Mouse (Mus musculus): Measurements from ENCODE around the gene Fyb.

The Fyb gene

DNA sequence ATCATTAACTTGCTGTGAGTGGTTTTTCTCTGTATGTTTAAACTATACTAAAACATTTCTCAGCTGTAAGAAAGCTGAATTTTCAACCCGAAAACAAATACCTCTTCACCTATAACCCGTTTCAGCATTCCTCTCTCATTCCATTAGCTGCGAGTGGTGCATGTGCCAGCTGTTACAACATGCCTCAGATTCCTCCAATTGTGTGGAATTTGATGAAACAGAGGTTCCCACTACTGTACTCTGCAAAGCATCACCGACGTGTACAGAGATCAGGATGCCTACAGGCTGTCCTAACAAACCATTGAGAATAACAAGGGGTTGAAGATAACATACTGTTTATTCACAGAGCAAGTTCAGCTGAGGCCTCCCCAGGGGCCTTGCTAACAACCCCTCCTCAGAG lies 143.4 kb downstream of the Fyb start:
- no peak for DNase-seq

DNA sequence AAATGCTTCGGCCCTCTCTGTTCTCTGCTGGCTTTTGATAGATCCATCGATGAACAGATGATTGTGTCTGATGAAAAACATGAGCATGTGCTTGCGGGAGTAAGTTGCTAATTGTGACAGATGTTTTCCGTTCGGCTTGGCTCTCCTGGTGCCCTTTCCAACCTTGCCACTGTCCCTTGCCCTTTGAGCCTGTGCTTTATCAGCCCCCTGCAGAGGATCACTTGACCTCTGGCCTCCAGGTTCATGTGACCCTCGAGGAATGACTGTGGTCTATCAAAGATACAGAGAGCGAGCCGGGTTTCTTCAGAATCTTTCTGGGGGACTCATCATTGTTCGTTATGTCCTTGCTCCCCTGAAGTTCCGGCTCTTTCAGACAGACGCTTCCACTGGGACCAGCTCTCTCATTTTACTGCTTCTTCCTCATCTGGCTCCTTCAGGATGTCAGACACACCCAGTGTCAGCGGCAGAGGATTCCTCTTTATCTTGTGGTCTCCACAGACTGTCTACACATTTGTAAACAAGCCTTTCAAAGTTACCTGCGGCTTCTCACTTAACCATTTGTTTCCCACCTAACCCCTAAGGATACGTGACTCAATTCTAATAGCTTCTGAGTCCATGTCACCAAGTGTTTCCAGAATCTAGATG lies 146.3 kb downstream of the Fyb start:
- no peak for DNase-seq

DNA sequence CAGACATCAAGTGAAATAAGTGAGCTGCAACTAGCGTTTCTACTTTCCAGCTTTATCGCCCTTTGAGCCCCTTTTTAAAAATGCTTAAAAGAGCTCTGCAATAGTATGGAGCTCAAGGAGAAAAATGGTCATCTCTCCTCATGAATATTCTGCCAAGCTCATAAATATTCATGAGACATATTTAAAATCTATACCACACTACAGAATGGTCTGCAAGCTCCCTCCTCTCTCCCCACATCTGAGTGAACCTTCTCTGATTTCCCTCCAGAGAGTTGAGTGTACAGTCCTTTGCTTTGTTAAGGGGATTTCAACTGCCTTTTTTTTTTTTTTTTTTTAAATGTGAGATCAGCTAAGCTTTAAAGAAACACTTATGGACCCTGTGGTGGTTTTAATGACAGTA lies 155.8 kb downstream of the Fyb start:
- DNase-seq: no peak

DNA sequence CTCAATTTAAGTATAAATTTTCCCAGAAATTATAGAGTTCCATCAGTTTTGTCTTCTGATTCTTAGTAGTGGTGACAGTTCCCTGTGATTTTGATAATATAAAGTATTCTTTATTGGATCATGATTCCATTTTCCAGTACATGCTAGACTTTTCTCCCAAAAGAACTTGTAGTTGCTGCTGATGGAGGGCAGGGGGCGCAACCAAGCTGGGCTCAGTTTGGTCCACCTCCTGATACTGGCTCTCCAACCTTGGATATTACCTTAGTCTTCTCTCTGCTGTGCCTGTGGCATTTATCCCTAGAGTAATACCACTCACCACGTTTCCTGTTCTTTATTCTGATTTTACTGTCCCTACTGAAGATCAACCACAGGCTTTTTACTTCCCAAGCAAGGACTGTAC lies 179.5 kb downstream of the Fyb start:
- peak in 1 of 2 experiments; percentile 26 for DNase-seq

DNA sequence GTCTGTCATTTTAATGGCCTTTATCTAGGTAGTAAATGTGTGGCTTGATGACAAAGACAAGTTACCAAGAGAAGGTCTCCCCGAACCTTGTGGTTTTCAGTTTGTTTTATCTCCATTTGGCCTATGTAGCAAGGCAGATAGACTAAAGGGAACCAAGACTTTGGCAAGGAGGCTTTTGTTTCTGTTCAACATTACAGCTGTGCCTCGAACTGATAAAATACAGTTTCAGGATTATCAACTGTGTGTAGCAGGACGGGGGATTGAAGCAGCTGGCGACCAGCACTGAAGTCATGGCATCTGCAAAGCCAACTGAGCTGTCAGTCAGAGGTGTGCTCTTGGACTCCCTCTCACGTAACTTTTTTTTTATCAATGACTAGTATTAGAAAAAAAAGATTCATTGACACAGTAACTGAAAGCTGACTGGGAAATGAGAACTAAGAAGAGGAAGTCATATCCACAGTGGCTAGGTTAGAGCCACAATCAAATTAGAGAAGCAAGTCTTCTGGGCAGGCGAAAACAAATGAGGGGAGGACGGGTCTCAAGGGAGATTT lies 182.8 kb downstream of the Fyb start:
- no peak for DNase-seq

DNA sequence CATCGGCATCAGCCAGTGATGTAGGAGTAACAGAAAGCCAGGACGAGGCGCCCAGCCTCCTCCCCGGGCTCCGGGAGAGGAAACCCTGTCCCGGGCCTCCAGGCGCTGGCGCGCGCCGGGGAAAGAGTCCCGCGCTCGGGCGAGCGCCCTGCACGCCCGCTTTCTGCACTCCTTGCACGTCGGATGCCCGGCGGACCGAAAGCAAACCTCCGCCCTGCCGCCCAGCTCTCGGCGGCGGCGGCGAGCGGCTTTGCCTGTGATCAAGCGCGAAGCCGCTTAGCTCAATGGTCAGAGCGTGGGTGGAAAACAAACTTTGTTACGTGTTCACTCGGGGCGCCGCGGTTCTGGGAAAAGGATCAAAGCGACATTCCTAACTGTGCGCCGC lies 184.9 kb downstream of the Fyb start:
- DNase-seq: peak; percentile 65 to 69

DNA sequence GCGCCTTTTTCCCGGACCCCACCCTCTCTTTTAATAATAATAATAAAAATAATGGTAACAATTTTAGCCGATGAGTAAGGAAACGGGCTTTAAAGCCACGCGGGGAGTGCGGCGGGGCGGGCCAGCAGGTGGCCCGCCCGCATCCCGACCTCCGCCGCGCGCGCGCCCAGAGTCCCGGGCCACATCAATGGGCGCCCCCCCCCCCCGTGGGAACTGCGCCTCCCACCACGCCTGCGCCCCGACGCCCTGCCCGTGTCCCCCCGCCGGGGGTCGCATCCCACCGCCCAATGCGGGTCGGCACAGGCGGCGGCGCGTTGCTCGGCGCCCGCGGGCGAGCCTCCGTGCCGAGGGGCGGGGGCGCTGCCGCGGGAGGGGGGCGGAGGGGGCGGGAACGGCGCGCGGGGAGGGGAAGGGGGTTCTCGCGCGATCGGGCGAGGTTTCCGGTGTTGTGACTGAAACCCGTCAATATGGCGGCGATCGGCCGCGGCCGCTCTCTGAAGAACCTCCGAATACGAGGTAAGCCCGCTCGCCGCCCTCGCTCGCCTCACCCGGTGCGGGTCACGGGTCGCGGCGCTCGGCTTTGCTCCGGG lies 185.4 kb downstream of the Fyb start, which contains the start of gene Rictor:
TSS of gene Rictor (plus strand) at position 444 of the 590 bp plus-strand sequence.
- DNase-seq: peak; percentile 77 to 81

DNA sequence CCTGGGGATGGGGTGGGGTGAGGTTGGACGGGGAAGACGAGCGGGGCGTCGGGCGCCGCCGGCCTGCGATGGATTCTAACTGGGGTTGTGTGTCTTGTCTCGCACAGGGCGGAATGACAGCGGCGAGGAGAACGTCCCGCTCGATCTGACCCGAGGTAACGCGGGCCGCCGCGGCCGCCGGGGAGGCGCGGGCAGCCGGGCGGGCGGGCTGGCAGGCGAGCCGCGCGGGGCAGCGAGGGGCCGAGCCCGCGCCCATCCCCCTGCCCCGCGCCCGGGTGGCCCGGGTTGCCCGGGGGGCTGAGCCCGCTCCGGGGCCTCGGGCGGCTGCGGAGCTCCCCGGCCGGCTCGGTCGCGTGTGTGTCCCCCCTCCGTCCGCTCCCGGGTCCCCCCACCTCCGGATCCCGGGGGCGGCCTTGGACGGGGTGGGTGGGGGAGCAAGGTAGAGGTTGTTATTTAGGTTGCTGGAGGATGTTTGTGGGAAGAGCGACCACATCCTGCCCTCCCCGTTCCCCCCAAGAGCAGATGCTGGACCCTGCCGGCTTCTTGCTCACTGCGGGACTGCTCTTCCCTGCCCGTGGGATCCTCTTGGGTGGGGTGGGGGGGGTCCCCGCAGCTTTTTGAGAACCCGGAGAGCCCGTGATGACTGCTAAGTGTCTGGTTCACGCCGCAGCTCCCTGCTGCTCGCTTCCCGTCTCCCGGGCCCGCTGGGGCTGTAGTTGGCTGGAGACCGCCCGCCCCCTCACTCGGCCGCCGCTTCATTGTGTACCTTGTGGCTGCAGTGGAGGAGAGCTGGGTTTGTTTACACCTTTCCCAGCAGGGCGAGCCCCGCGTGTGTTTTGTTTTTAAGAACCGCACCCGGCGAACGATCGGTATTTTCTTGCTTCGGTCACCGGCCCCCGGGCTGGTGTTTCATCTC lies 186.1 kb downstream of the Fyb start:
- DNase-seq: peak; percentile 58

DNA sequence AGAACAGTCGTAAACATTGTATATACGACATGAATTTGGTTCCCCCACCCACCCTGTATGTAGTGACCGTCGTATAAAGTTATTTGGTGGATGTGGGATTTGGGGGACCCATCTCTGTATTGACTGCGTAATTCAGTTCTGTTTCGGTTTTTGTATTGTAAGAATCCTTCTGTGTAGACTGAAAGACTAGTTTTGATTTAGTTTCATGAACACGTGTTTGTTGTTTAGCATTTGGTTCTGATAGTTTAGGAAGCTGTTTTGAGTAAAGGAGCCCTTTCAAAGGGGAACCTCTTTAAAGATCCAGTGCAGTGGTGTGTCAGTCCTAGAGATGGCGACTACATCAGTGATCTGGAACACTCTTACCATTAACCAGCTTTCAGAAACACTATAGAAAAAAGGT lies 187.0 kb downstream of the Fyb start:
- DNase-seq: no peak

DNA sequence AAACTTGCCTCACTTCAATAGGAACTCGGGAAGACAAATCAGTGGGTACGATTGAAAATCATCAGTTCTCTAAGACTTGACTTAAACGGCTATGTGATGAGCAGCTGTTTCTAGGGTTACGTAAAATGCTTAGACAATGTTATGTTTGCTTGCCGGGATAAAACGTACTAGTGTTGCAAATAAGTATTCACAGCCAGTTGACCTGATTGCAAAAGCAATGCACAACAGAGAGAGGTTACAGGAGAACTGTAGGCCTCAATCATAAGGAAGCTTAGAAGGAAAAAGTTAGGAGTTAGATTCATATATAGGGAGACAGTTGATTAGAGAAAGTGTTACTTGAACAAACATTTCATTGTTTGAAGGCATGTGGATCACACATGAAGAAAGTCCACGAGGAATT lies 187.7 kb downstream of the Fyb start:
- no peak for DNase-seq

DNA sequence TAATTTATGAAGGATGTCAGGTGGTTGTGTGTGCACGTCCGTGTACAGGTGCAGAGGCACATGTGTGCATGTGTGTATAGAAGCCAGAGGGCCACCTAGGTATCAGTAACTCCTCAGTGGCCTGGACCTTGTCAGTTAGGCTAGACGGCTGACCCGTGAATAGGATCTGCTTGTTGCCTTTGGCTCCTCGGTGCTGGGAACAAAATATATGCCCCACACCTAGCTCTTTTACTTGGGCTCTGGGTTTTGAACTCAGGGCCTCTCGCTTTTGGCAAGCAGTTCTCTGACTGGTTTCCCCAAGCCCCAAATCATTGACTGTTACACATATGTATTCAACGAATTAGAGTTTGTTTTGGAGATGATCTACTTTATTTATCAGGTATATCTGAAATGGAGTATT lies 188.6 kb downstream of the Fyb start:
- DNase-seq: no peak
